Mouse (Mus musculus): ENCODE results near the gene Cltrn. TPM values are rescaled to one million over a fixed set of nuclear protein-coding genes. Genes with fewer than 3 reads are reported as not detected.
A peak's percentile ranks its signal among the peaks of the same experiment; 100 is the strongest.

The Cltrn gene
- total RNA-seq, 2 experiments from 2014 or later = not detected

DNA sequence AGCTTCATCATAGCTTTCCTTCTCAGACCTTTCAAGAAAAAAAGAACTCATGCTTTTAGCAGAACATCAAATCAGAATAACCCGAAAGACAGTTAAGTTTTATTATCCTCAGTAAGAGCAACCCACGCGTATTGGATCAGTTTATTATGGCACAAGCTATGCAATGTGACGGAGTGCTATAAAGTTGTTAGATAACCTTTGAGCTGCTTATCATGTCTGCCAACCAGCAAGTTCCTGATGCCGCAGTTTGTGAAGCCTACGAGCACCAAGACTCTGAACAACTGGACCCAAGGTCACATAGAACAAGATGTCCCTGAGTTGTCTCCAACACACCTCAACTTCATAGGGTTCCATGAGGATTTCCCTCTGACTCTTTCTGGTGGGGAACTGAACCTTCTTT is 25.1 kb downstream of the Cltrn start:
- no peak for DNase-seq (ENCODE audit: extremely low spot score in 1 of 2, low spot score in 2 of 2)
- intact Hi-C loops (cut with DNase I) = no loop called here

DNA sequence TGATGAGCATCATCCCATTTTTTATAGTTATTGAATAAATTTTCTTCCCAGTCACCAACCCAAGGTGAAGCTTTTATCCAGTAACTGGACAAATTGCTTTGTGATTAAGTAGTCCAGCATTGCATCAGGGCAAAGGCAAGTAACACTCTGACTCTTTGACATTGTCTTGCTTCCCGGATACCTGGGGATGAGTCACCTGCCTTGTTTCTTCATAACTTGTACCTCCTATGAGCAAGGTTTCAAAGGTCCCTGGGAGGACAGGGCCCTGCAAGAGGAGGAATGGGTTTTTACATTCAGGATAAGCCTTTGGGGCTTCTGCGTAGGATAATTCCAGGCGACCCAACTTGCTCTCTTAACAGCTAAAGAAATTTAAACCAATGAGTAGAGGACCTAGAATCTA is 35.3 kb downstream of the Cltrn start:
- intact Hi-C loops (cut with DNase I) = no loop called here
- DNase-seq (ENCODE audit: extremely low spot score in 1 of 2, low spot score in 2 of 2) = no peak

DNA sequence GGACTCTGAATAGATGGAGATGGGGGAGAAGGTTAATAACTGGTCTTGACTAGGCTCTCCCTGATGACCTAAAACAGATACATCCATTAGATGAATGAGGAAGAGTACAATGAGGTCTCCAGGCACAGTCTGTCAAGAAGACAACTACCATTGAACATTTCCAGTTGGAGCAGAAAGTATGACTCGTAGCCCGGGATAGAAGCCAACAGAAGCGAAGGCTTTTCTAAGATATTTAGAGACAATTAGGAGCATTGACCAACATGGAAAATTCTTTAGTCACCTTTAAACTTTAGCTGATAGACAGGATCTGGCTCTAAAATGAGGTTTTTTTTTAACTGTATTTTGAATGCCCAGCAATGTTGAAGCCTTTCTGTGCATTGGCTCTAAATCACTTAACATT is 44.9 kb downstream of the Cltrn start:
- no peak for DNase-seq (ENCODE audit: extremely low spot score in 1 of 2, low spot score in 2 of 2)
- intact Hi-C loops (cut with DNase I) = no loop called here

DNA sequence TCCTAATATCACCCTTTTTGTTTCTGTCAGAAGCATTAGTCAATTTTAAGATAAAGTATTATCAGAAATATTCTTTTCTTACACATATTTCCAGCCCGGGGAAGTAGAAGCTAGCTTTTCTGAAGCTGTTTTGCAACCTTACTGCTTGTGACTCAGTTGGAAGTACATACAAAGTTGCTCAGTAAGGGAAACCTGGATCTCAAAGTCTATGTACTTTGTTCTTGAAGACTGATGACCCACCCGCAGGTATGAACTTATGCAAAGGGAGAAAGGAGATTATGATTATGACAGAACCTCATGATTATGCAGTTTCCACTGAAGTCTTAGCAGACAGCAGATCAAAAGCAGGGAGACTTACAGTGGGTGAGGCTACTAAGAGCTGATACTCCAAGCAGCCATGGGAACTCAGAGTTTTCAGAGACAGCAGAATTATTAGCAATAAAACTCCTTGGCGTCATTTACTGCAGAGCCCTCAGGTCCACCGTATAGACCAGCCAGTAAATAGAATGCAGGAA is 46.7 kb downstream of the Cltrn start:
- no peak for DNase-seq (ENCODE audit: extremely low spot score in 1 of 2, low spot score in 2 of 2)
- intact Hi-C loops (cut with DNase I) = no loop called here

DNA sequence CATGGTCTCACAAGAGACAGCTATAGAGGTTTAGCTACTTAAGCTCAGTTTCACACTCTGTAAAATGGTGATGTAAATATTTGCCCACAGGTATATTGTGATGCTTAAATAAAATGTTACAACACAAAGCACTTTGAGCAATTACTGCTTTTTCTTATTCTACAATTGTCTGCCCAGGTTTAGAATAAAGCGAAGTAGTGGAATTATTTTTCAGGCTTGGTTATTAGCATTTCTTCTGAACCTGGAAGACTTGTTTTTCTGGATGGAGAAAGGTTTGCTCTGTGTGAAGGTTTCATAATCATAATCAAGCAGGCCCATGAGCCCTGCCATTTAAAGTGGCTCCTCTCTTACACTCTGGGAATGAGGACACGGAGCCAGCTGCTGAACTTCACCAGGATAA is 50.4 kb downstream of the Cltrn start, which contains the start of gene Ace2:
TSS of gene Ace2 (plus strand) at position 301 of the 400 bp plus-strand sequence.
- intact Hi-C loops (cut with DNase I) = no loop called here
- no peak for DNase-seq (ENCODE audit: extremely low spot score in 1 of 2, low spot score in 2 of 2)

DNA sequence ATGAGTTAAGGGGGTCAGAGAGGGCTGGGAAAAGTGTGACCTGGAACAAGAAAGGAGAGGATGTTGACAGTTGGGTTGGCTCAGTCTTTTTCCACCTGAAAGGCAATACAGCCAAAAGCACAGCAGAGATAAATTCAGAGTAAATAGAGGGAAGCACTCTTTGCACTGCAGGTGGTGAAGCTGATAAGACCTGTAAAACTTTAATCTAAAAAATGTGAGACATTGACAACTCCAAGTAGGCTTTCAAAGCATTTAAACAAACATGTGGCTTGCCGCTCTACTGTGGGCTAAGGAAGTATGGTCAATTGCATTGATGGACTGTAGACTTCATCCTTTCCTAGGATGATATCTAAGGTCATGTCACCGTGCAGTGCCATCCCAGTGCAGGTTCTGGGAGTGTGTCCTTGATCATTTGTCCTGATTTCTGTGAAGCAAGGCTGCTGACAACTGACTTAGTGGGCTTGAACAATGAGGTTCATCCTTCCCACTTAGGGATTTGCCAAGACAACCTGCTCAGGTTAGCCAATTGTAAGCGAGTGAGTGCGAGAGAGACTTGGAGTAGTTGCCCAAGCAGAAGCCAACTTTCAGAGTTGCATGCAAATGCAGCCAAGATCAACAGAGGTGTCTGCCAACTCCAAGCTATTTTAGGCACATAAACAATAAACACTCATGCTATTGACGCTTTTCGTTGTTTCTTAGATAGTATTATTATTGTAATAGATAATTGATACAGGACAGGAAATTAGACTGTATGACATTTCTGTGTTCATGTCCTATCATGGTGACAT is 57.0 kb downstream of the Cltrn start:
- no peak for DNase-seq (ENCODE audit: extremely low spot score in 1 of 2, low spot score in 2 of 2)
- intact Hi-C loops (cut with DNase I) = no loop called here

DNA sequence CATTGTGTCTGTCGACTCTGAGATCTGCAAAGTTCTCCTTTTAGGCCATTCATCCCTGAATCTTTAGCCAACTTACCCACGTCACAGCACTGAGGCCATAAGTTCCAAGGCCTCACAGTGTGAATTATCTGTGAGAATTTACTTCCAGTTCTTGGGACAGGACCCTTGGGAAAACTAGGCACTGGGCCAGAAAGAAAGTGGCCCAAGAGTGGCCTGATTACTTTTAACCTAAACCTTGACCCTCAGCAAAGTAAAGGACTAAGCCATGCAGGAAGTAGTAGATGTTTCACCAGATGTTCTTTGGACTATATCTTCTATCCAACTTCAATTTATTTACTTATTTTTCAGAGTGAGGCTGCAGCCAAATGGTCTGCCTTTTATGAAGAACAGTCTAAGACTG is 64.1 kb downstream of the Cltrn start:
- intact Hi-C loops (cut with DNase I) = no loop called here
- DNase-seq (ENCODE audit: extremely low spot score in 1 of 2, low spot score in 2 of 2) = peak in 1 of 2 experiments; percentile 16

DNA sequence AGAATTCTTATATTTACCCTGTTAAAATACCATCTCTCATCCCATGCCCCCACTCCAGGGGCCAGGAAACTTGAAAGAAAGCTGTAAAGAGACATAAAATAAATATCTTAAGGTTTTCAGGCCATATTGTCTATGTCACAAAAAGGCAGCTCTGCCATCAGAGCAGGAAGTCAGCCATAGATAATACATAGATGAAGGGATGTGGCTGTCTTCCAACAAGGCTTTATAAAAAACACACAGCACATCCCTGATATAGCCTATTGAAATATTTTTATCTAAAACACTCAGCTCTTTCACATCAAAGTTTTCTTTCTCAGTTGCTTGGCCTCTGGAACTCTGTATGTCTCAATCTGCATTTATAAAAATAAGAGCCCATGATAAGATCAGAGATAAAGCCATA is 65.0 kb downstream of the Cltrn start:
- no peak for DNase-seq (ENCODE audit: extremely low spot score in 1 of 2, low spot score in 2 of 2)
- intact Hi-C loops (cut with DNase I) = no loop called here

DNA sequence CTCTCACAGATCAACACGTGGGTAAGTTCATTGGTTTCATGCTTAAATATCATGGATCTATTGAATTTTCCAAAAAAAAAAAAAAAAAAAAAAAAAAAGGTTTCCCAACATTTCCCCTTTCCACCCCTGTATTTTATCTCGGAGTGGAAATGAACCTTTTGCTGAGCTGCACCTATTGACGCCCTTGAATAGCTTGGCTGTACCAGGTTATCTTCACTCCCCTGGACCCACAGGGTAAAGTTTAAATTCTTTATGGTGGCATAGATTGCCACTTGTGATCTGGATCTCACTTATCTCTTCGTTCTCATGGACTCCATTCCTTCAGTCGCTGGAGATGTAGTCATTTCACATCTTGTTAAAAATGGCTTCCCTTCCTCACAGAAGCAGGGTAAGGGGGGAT is 66.0 kb downstream of the Cltrn start:
- DNase-seq (ENCODE audit: extremely low spot score in 1 of 2, low spot score in 2 of 2) = no peak
- intact Hi-C loops (cut with DNase I) = no loop called here

DNA sequence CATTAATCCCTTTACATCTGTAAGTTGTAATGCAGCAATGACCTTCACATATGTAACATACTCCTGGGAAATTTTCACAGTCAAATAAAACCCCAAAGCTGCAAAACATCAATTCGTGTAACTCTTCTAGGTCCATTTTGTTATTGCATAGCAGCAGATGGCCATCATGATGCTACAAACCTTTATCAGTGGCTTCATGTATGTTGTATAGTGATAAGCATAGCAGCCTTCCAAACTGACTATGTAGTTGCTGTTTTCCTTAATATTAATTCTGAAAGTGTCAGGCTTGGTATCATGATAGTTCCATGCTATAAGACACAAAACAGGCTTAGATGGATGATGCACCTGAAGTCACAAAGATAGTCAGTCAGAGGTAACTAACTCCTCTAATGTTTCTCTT is 76.1 kb downstream of the Cltrn start:
- intact Hi-C loops (cut with DNase I) = no loop called here
- no peak for DNase-seq (ENCODE audit: extremely low spot score in 1 of 2, low spot score in 2 of 2)

Other genes starting within 250 kb of the Cltrn start
- gene Ap1s2, start 179.8 kb upstream of the Cltrn start, total RNA-seq (2021) = 10 to 100 TPM; 33.5 to 39.4 TPM
- gene Zrsr2, start 130.2 kb upstream of the Cltrn start, total RNA-seq (2021) = 10 to 100 TPM; 41.6 to 51.9 TPM
- gene Car5b, start 60.8 kb upstream of the Cltrn start, total RNA-seq (2021) = 1 to 10 TPM; 2.6 to 2.7 TPM
- 10 to 100 TPM; 11.7 to 12.7 TPM for gene Siah1b, start 12.3 kb upstream of the Cltrn start, total RNA-seq (2021)
- gene Ace2, start 50.5 kb downstream of the Cltrn start, total RNA-seq (2021) = 1 to 10 TPM in 1 of 2 experiments, under 1 TPM in 1; 0.91 to 1.0 TPM
- under 1 TPM; 0.49 to 0.94 TPM for gene Bmx, start 169.4 kb downstream of the Cltrn start, total RNA-seq (2021)
- gene Pir, start 180.5 kb downstream of the Cltrn start, total RNA-seq (2021) = 1 to 10 TPM; 2.4 to 3.8 TPM